Mouse (Mus musculus): ENCODE data around the gene Dhcr24. TPM values are rescaled to one million over a fixed set of nuclear protein-coding genes. Genes with fewer than 3 reads are reported as not detected.

The Dhcr24 gene
- total RNA-seq, 1 experiment from 2014 or later = 3.2 TPM

- no peak for ATAC-seq (replicated peaks; ENCODE audit: insufficient number of reproducible peaks, low FRiP score, low TSS enrichment, poor library complexity, severe bottlenecking)
Observed at GRCm38 (mm10) chr4:106596200-106596599, 35.4 kb downstream of the Dhcr24 start.

- ATAC-seq (replicated peaks; ENCODE audit: insufficient number of reproducible peaks, low FRiP score, low TSS enrichment, poor library complexity, severe bottlenecking) = no peak
Observed at GRCm38 (mm10) chr4:106597055-106597454, 36.2 kb downstream of the Dhcr24 start.

GRCm38 (mm10) chr4:106597741-106598140 lies 36.9 kb downstream of the Dhcr24 start:
- ATAC-seq (replicated peaks; ENCODE audit: insufficient number of reproducible peaks, low FRiP score, low TSS enrichment, poor library complexity, severe bottlenecking) = no peak

GRCm38 (mm10) chr4:106599415-106599814 lies 38.6 kb downstream of the Dhcr24 start:
- no peak for ATAC-seq (replicated peaks; ENCODE audit: insufficient number of reproducible peaks, low FRiP score, low TSS enrichment, poor library complexity, severe bottlenecking)

- ATAC-seq (replicated peaks; ENCODE audit: insufficient number of reproducible peaks, low FRiP score, low TSS enrichment, poor library complexity, severe bottlenecking) = no peak
Observed at GRCm38 (mm10) chr4:106600770-106601169, 39.9 kb downstream of the Dhcr24 start.

GRCm38 (mm10) chr4:106606639-106607554 lies 46.1 kb downstream of the Dhcr24 start:
- ATAC-seq (replicated peaks; ENCODE audit: insufficient number of reproducible peaks, low FRiP score, low TSS enrichment, poor library complexity, severe bottlenecking) = no peak

GRCm38 (mm10) chr4:106607905-106608304 lies 47.1 kb downstream of the Dhcr24 start:
- ATAC-seq (replicated peaks; ENCODE audit: insufficient number of reproducible peaks, low FRiP score, low TSS enrichment, poor library complexity, severe bottlenecking) = no peak

GRCm38 (mm10) chr4:106613105-106613504 lies 52.3 kb downstream of the Dhcr24 start:
- no peak for ATAC-seq (replicated peaks; ENCODE audit: insufficient number of reproducible peaks, low FRiP score, low TSS enrichment, poor library complexity, severe bottlenecking)

GRCm38 (mm10) chr4:106613560-106613959 lies 52.7 kb downstream of the Dhcr24 start:
- ATAC-seq (replicated peaks; ENCODE audit: insufficient number of reproducible peaks, low FRiP score, low TSS enrichment, poor library complexity, severe bottlenecking) = no peak

- no peak; the same call in 1 of the 2 replicates for ATAC-seq (replicated peaks; ENCODE audit: insufficient number of reproducible peaks, low FRiP score, low TSS enrichment, poor library complexity, severe bottlenecking)
Observed at GRCm38 (mm10) chr4:106614180-106614797, 53.5 kb downstream of the Dhcr24 start.

- ATAC-seq (replicated peaks; ENCODE audit: insufficient number of reproducible peaks, low FRiP score, low TSS enrichment, poor library complexity, severe bottlenecking) = no peak
Observed at GRCm38 (mm10) chr4:106614881-106615280, 54.0 kb downstream of the Dhcr24 start.

GRCm38 (mm10) chr4:106615637-106616036 lies 54.8 kb downstream of the Dhcr24 start:
- no peak for ATAC-seq (replicated peaks; ENCODE audit: insufficient number of reproducible peaks, low FRiP score, low TSS enrichment, poor library complexity, severe bottlenecking)

- no peak for ATAC-seq (replicated peaks; ENCODE audit: insufficient number of reproducible peaks, low FRiP score, low TSS enrichment, poor library complexity, severe bottlenecking)
Observed at GRCm38 (mm10) chr4:106617056-106617455, 56.2 kb downstream of the Dhcr24 start, which contains the start of gene Lexm. Gene Lexm (minus strand): TSS chr4:106617241.

GRCm38 (mm10) chr4:106618898-106619297 lies 58.1 kb downstream of the Dhcr24 start:
- no peak for ATAC-seq (replicated peaks; ENCODE audit: insufficient number of reproducible peaks, low FRiP score, low TSS enrichment, poor library complexity, severe bottlenecking)

- ATAC-seq (replicated peaks; ENCODE audit: insufficient number of reproducible peaks, low FRiP score, low TSS enrichment, poor library complexity, severe bottlenecking) = no peak
Observed at GRCm38 (mm10) chr4:106621428-106621827, 60.6 kb downstream of the Dhcr24 start.

- no peak for ATAC-seq (replicated peaks; ENCODE audit: insufficient number of reproducible peaks, low FRiP score, low TSS enrichment, poor library complexity, severe bottlenecking)
Observed at GRCm38 (mm10) chr4:106622030-106622493, 61.2 kb downstream of the Dhcr24 start, which contains the start of gene Ttc22. Gene Ttc22 (plus strand): TSS chr4:106622432.

- no peak for ATAC-seq (replicated peaks; ENCODE audit: insufficient number of reproducible peaks, low FRiP score, low TSS enrichment, poor library complexity, severe bottlenecking)
Observed at GRCm38 (mm10) chr4:106622712-106623111, 61.9 kb downstream of the Dhcr24 start.

- no peak for ATAC-seq (replicated peaks; ENCODE audit: insufficient number of reproducible peaks, low FRiP score, low TSS enrichment, poor library complexity, severe bottlenecking)
Observed at GRCm38 (mm10) chr4:106624271-106624670, 63.4 kb downstream of the Dhcr24 start.

GRCm38 (mm10) chr4:106627809-106628208 lies 67.0 kb downstream of the Dhcr24 start:
- ATAC-seq (replicated peaks; ENCODE audit: insufficient number of reproducible peaks, low FRiP score, low TSS enrichment, poor library complexity, severe bottlenecking) = no peak
